Mouse (Mus musculus) forebrain, embryonic 16.5 days (tissue): Measurements from ENCODE around the gene Trim59. TPM values are rescaled to one million over a fixed set of nuclear protein-coding genes. Genes with fewer than 3 reads are reported as not detected.

Source experiments
- ATAC-seq: fragments of 200-750 bp; cut with Nextera tagmentation; 2 replicates; pipeline ENCODE4 v1.8.0; 2017; ENCODE audit warnings: mild to moderate bottlenecking, moderate library complexity
- H3K27ac ChIP-seq: fragments of 300-500 bp; sonication (generic); 2 replicates; pipeline ENCODE4 v1.5.1; 2014; ENCODE audit warnings: low read length, control low read depth
- H3K27me3 ChIP-seq: fragments of 300-500 bp; sonication (generic); replicated peaks from 2 replicates; pipeline ENCODE4 v1.6.1; 2014; ENCODE audit warnings: low read length; ENCODE audit not compliant: control insufficient read depth, insufficient read depth
- H3K36me3 ChIP-seq: fragments of 300-500 bp; sonication (generic); 2 replicates; pipeline ENCODE4 v1.6.1; 2014; ENCODE audit not compliant: control insufficient read depth, insufficient read depth
- H3K4me1 ChIP-seq: fragments of 300-500 bp; sonication (generic); replicated peaks from 2 replicates; pipeline ENCODE4 v1.6.1; 2014; ENCODE audit warnings: low read length; ENCODE audit not compliant: control insufficient read depth, insufficient read depth
- H3K4me2 ChIP-seq: fragments of 300-500 bp; sonication (generic); 2 replicates; pipeline ENCODE4 v1.6.1; 2014; ENCODE audit warnings: mild to moderate bottlenecking, low read length, control low read depth
- H3K4me3 ChIP-seq: fragments of 300-500 bp; sonication (generic); replicated peaks from 2 replicates; pipeline ENCODE4 v1.5.1; 2014; ENCODE audit warnings: mild to moderate bottlenecking, low read length, control low read depth
- H3K9ac ChIP-seq: fragments of 300-500 bp; sonication (generic); replicated peaks from 2 replicates; pipeline ENCODE4 v1.6.1; 2014; ENCODE audit warnings: low read depth, low read length, control low read depth
- H3K9me3 ChIP-seq: fragments of 300-500 bp; sonication (generic); 2 replicates; pipeline ENCODE4 v1.6.1; 2016; ENCODE audit warnings: low read length; ENCODE audit not compliant: control insufficient read depth
- WGBS: fragments of 180-500 bp; shearing (Covaris S2); extraction: QIAGEN DNeasy Blood & Tissue Kit; methylation state at CpG from one replicate; pipeline ENCODE4 v1.1.7; 2014; 5-methylcytosine and 5-hydroxymethylcytosine counted together
- microRNA counts: library from miRNA; unstranded; fragments of <30 nt; microRNA quantifications from one replicate; lab custom pipeline; 2016
- microRNA-seq: library from miRNA; unstranded; fragments of <30 nt; microRNA quantifications from one replicate; pipeline ENCODE4, GENCODE M21; 2017
- polyA plus RNA-seq: library from polyadenylated mRNA; unstranded; fragments of >200 nt; fragmentation: Nextera tagmentation; extraction: Ambion mirVana; gene quantifications from 2 replicates; pipeline ENCODE4 v1.2.1, GENCODE M21; 2015

Gene Trim59
- polyA plus RNA-seq, 1 experiment from 2014 or later = 72.8 TPM

DNA sequence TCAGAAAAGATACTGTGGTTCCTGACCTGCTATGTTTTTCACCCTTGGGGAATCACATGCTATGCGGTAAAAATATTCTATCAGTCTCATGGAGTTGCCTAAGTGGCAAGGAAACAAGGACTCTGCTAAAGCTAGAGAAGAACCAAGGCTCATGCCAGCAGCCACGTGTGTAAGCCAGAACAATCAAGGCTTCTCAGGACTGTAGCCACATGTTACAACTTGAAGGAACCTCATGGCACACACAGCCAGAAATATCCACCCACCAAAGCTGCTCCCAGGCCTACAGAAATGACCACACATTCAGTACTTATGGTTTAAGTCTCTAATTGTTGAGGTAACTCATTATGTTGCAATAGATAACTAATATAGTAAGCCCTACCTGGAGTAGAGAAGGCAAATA, 58.0 kb downstream of the Trim59 start:
- WGBS = 89% methylated on average over 2 of the region's 2 CpGs
- ATAC-seq = no peak

More for the DNA sequence above, 58.0 kb downstream of the Trim59 start:
- H3K27ac ChIP-seq = no peak overlapping the region
- H3K4me3 ChIP-seq = no peak overlapping the region
- H3K4me1 ChIP-seq = no peaks in the 10 kb centered on the region
- H3K36me3 ChIP-seq = peaks cover 5% of the 10 kb centered on the region; the same call in 1 of the 2 replicates
- H3K9me3 ChIP-seq = no peaks in the 10 kb centered on the region
- no peak overlapping the region for H3K4me2 ChIP-seq
- no peaks in the 10 kb centered on the region for H3K27me3 ChIP-seq
- H3K9ac ChIP-seq = no peak overlapping the region

MicroRNAs within 50 kb of the gene (microRNA counts, 519-probe panel; counts per million panel counts)
- 4,285 counts per million, percentile 95 among the panel's probes with 10 or more counts for microRNA mmu-miR-15b (lab: Ali Mortazavi, UCI)

Small RNAs within 50 kb of the gene (microRNA-seq; reads per million reads assigned to microRNA genes)
- gene Mir15b (1,247 reads per million, percentile 81 among the genes with 10 or more reads in this experiment), gene Mir16-2 (567 reads per million, percentile 73 among the genes with 10 or more reads in this experiment)

Other genes starting within 250 kb of the Trim59 start
- gene 1110032F04Rik, start 175.2 kb downstream of the Trim59 start, polyA plus RNA-seq = 3.1 and 3.8 TPM in 2 replicates
- gene Ift80, start 40.2 kb downstream of the Trim59 start, polyA plus RNA-seq = 9.6 and 13.2 TPM in 2 replicates
- 73.0 and 85.9 TPM in 2 replicates for gene Smc4, start 40.0 kb downstream of the Trim59 start, polyA plus RNA-seq
- gene Kpna4, start 82.4 kb upstream of the Trim59 start, polyA plus RNA-seq = 36.8 and 41.9 TPM in 2 replicates
- gene Arl14, start 177.7 kb upstream of the Trim59 start, polyA plus RNA-seq = not detected in 2 replicates